Mouse (Mus musculus): Measurements from ENCODE around the gene C1rl.

DNA sequence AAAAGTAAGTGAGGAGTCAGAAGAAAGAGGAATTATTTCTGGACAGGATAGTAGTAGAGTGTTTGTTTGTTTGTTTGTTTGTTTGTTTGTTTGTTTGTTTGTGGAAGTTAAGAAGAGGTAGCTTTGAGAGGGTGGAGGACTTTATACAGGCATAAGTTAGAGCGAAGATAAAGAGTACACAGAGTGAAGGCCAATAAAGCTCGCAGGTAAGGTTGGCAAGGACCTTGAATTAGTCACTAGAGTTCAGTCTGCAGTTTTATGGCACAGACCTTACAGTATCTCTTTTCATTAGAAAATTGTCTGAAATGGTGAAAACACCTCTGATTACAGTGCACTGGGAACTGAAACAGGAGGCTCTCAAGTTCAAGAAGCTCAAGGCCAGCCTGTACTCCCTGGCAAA is 46.9 kb upstream of the C1rl start:
- TF ChIP-seq CTCF (IDR thresholded peaks at IDR 0.05; ENCODE audit: low read depth, low read length) (no peak), POLR2A (IDR thresholded peaks at IDR 0.05; ENCODE audit: insufficient read depth, low read length) (no peak), EP300 (IDR thresholded peaks at IDR 0.05; ENCODE audit: insufficient read depth, low read depth, low read length) (no peak)

All from ES-Bruce4 (cell line).